Mouse (Mus musculus): ENCODE data around the gene Amigo2.

Amigo2 gene

GRCm38 (mm10) chr15:97246911-97247790 lies at the start of gene Amigo2, which contains the start of gene Pced1b:
TSS of gene Amigo2 (minus strand) at chr15:97247287.
TSS of gene Pced1b (plus strand) at chr15:97247107.
- peak; percentile 30 to 58 for DNase-seq (ENCODE audit: low spot score in 2 of 2)

GRCm38 (mm10) chr15:97291291-97292050 lies 44.4 kb upstream of the Amigo2 start:
- no peak for DNase-seq (ENCODE audit: low spot score in 2 of 2)

DNA sequence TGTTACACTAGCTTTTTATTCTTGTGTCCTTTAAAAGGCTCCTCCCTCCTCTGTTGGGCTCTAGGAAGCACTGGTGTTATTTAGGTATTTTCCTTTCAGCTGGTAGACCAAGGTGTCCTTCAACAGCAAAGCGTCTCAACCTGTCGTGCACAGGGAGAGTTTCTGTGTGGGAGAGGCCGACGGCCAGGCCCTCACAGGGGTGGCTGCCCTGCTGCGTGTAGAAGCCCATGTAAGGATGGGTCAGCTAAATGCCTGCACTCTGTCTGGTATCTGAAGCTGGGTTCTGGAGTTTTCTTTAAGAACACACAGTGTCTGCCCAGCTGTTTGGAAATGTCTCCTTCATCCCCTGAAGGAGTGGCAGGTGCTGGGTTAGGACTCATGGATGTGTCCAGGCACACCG lies 43.3 kb upstream of the Amigo2 start:
- DNase-seq (ENCODE audit: low spot score in 2 of 2), result no peak

DNA sequence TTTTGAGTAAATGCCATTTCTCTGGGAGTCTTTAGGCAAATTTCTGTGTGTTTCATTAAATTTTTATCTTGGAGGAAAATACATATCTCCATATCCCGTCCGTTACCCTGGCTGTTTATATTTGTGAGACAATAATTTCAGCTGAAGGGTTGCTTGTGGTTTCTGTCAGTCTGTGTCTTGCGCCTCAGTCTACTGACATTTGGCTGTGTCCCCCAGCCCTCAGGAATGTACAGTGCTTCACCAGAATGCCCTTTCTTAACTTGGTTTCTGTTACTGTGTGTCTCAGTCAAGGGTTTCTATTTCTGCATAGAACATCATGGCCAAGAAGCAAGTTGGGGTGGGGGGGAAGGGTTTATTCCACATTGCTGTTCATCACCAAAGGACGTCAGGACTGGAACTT lies 42.1 kb upstream of the Amigo2 start:
- no peak for DNase-seq (ENCODE audit: low spot score in 2 of 2)

DNA sequence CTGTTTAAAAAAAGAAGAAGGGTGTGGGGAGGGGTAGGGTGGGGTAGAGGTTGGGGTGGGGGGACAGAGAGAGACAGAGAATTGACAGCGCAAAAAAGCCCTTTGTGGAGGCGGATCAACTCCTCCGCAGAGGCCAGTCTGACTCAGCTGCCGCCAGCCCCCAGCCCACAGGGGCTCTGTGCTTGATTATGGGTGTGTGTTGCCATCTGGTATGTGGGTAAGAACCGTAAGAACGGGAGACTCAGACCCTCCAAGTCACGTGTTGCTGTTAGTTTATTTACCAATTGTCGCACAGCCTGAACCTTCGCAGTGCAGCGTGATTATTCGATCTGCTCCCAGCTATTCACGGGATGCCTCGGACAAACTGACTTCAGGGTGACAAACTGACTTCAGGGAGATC lies 41.6 kb upstream of the Amigo2 start:
- DNase-seq (ENCODE audit: low spot score in 2 of 2), result no peak

DNA sequence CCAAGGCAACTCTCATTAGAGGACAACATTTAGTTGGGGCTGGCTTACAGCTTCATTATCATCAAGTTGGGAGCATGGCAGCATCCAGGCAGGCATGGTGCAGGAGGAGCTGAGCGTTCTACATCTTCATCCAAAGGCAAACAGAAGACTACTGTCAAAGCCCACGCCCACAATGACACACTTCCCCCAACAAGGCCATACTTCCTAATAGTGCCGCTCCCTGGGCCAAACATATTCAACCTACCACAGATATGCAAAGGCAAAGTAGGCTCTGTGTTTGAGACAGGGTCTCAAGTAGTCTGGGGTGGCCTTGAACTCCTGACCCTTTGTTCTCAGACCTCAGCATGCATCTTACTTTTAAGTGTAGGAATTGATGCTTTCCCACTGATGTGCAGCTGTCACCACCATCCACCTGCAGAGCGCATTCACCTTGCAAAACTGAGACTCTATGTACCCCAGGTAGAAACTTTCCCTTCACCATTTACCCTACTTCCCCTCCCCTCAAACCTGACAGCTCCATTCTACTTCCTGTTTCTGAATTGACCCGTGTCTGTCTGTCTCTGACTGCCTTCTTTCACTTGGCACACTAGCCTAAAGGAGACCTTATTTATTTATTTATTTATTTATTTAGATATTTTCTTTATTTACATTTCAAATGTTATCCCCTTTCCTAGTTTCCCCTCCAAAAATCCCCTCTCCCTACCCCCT lies 40.5 kb upstream of the Amigo2 start:
- DNase-seq (ENCODE audit: low spot score in 2 of 2), result no peak

DNA sequence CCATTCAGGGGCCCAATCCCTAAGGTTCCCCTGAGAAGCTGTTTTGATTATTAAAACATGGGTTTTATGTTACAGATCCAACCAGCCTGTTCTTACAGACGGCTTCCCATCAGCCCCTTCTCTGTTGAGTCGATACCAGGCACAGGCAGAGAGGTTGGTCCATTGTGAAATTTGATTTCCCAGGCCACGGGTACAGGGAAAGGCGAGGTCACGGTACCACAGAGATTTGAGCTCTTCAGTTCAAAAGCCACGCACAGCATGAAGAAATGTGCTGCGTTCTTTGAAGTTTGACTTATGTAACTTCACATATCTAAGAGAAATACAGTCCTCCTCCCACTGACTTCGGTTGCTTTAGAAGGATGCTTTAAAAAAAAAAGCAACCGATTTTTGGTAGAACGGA lies 39.6 kb upstream of the Amigo2 start:
- DNase-seq (ENCODE audit: low spot score in 2 of 2), result no peak

DNA sequence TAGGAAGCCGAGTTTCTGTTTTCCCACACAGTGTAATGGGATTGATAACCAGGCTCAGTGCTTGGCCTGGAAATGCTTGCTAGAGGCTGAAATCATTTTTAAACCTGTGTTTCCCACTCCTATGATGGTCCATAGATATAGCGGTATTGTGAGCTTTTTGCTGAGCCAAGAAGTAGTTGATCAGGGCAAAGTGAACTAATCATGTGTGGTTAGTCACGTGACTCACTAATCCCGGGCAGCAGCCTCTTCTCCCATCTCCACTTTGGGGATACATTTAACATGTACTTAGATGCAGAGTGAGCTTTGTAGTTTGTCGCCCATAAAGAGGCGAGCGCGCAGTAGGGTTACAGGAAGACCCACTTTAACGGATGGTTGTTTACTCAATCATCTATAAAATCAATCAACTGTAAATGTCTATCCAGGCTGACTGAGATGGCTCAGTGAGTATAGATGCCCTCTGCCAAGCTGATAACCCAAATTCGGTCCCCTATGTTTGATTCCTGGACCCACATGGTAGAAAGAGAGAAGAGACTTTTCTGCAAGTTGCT lies 38.7 kb upstream of the Amigo2 start:
- DNase-seq (ENCODE audit: low spot score in 2 of 2), result no peak

GRCm38 (mm10) chr15:97284201-97284600 lies 37.1 kb upstream of the Amigo2 start:
- DNase-seq (ENCODE audit: low spot score in 2 of 2), result no peak

DNA sequence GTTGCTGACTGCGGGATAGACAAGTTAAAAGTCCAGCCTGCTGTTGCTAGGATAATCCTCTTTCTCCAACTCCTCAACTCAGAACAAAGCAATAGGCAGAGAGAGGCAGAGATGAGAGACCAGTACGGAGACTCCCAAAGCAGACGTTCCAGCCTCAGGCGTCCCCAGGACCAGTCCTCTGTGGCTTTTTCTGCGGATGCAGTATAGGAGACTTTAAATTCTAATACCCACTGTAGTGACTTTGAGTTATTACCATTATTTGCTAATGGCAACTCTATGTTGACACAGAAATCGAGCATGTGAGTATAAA lies 35.4 kb upstream of the Amigo2 start:
- no peak for DNase-seq (ENCODE audit: low spot score in 2 of 2)

GRCm38 (mm10) chr15:97281712-97282571 lies 34.9 kb upstream of the Amigo2 start:
- no peak for DNase-seq (ENCODE audit: low spot score in 2 of 2)

GRCm38 (mm10) chr15:97280776-97281175 lies 33.7 kb upstream of the Amigo2 start:
- DNase-seq (ENCODE audit: low spot score in 2 of 2), result no peak

DNA sequence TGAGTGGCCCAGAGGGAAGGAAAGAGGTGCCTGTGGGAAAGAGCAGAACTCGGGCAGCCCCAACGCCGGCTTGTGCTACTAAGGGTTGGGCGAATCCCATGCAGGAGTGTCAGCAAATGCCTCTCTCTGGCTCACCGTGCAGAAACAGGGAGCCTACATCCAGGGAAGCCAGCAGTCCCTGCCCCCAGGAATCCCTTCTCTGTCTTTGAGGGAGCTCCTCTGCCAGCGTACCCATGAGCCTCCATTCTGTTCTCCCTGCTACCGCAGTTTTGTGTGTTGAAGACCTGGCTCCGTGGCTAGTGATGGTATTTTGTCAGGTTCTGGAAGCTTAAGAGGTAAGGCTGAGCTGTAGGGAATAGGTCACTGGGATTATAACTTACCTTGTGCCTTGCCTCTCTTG lies 33.0 kb upstream of the Amigo2 start:
- no peak for DNase-seq (ENCODE audit: low spot score in 2 of 2)

GRCm38 (mm10) chr15:97278340-97278948 lies 31.4 kb upstream of the Amigo2 start:
- DNase-seq (ENCODE audit: low spot score in 2 of 2), result no peak

GRCm38 (mm10) chr15:97277328-97277727 lies 30.2 kb upstream of the Amigo2 start:
- no peak for DNase-seq (ENCODE audit: low spot score in 2 of 2)

DNA sequence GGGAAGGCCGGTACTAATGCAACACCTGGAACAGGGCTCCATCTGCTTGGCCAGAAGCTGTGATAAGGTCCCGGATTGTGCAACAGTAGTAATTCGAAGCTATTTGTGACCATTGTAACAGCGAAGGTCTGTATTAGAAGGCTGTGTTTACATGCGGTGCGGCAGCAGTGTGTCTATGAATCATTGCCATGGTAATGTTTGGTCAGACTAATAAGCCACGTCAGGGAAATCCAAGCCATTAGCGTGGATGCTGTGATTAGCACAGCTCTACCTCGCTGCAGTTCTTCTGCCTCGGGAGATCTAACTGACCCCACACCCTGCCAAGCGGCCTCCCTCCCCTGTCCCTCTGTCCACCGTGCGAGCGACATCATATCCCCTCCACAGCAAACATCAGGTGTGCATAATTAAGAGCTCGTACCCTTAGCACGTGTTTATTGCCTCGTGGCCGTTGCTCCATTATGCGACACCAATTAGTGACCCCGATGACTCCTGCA lies 29.6 kb upstream of the Amigo2 start:
- peak in 1 of 2 experiments; percentile 15 for DNase-seq (ENCODE audit: low spot score in 2 of 2)

GRCm38 (mm10) chr15:97275626-97276395 lies 28.7 kb upstream of the Amigo2 start:
- no peak for DNase-seq (ENCODE audit: low spot score in 2 of 2)

- DNase-seq (ENCODE audit: low spot score in 2 of 2), result no peak
These were observed 25.7 kb upstream of the Amigo2 start for GRCm38 (mm10) chr15:97272831-97273230.

DNA sequence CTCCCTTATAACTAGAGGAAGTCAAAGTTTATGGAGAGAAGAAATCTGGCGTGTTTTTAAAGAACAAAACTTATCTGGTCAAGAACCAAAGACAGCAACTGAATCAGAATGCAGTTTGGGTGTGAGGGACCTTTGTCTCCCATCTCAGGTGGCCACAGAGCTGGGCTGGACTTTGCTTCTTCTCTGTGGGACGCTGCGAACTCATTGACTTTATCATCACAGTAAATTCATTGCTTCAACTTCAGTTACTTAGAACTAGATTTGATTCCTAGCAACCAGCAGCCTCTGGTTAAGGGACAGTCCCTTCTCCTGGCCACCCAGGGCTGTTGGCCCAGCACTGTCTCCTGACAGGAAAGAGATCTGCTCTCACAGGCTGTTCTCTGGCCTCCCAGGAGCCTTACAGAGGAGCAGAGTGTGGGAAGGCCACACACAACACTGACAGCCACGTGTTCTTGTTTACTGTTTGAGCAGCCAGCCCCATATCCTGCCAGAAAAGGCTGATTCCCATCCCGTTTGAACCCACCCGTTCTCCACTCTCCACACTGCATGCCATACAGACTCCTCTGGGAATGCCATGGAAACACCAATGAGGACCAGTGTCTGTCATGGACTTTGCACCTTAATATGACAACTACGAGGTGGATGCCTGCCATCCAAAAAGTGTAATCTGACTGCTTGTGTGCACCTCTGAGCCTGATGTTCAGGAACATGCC lies 25.1 kb upstream of the Amigo2 start:
- DNase-seq (ENCODE audit: low spot score in 2 of 2), result no peak

All from urinary bladder, adult 18-20 months (tissue).